Mouse (Mus musculus) midbrain, postnatal 0 days (tissue): Measurements from ENCODE around the gene Polr2l. TPM values are rescaled to one million over a fixed set of nuclear protein-coding genes. Genes with fewer than 3 reads are reported as not detected.
"Not testable (repeated sequence)": the region's sequence is repeated elsewhere in the genome, so short reads cannot be mapped to it uniquely, and the experiment has no call there.

Experiments
- ATAC-seq: fragments of 200-750 bp; cut with Nextera tagmentation; 2 replicates; pipeline ENCODE4 v1.8.0; 2017; ENCODE audit warnings: moderate number of reproducible peaks, mild to moderate bottlenecking, moderate TSS enrichment, moderate library complexity; ENCODE audit not compliant: low FRiP score
- DNase-seq: peaks from one replicate; pipeline ENCODE4 v3.0.0-alpha.2; 2015; ENCODE audit warnings: low spot score
- H3K27ac ChIP-seq: fragments of 300-500 bp; sonication (generic); 2 replicates; pipeline ENCODE4 v1.5.1; 2014; ENCODE audit warnings: low read depth, mild to moderate bottlenecking, low read length, mixed read lengths
- H3K27me3 ChIP-seq: fragments of 300-500 bp; sonication (generic); 2 replicates; pipeline ENCODE4 v1.6.1; 2014; ENCODE audit warnings: low read length, control low read depth, mixed read lengths; ENCODE audit not compliant: insufficient read depth
- H3K36me3 ChIP-seq: fragments of 300-500 bp; sonication (generic); 2 replicates; pipeline ENCODE4 v1.6.1; 2014; ENCODE audit warnings: low read length, control low read depth, mixed read lengths; ENCODE audit not compliant: insufficient read depth
- H3K4me1 ChIP-seq: fragments of 300-500 bp; sonication (generic); 2 replicates; pipeline ENCODE4 v1.6.1; 2014; ENCODE audit warnings: mild to moderate bottlenecking, control low read depth, antibody characterized with exemption, low read length, mixed read lengths; ENCODE audit not compliant: insufficient read depth
- H3K4me2 ChIP-seq: fragments of 300-500 bp; sonication (generic); 2 replicates; pipeline ENCODE4 v1.6.1; 2014; ENCODE audit warnings: low read depth, mild to moderate bottlenecking, low read length, mixed read lengths; ENCODE audit not compliant: poor library complexity, severe bottlenecking
- H3K4me3 ChIP-seq: fragments of 300-500 bp; sonication (generic); 2 replicates; pipeline ENCODE4 v1.5.1; 2014; ENCODE audit warnings: low read depth, mild to moderate bottlenecking, low read length, moderate library complexity
- H3K9ac ChIP-seq: fragments of 300-500 bp; sonication (generic); replicated peaks from 2 replicates; pipeline ENCODE4 v1.6.1; 2014; ENCODE audit warnings: mild to moderate bottlenecking, low read length, moderate library complexity, mixed read lengths; ENCODE audit not compliant: poor library complexity, severe bottlenecking
- H3K9me3 ChIP-seq: fragments of 300-500 bp; sonication (generic); 2 replicates; pipeline ENCODE4 v1.6.1; 2016; ENCODE audit warnings: low read length, control low read depth
- CTCF ChIP-seq: IDR thresholded peaks from 2 replicates; pipeline ENCODE4 v1.5.1; 2016; ENCODE audit warnings: antibody characterized with exemption, mild to moderate bottlenecking
- WGBS: fragments of 180-500 bp; shearing (Covaris S2); extraction: QIAGEN DNeasy Blood & Tissue Kit; methylation state at CpG from one replicate; pipeline ENCODE4 v1.1.7; 2014; 5-methylcytosine and 5-hydroxymethylcytosine counted together
- polyA plus RNA-seq: library from polyadenylated mRNA; unstranded; fragments of >200 nt; fragmentation: Nextera tagmentation; extraction: Ambion mirVana; gene quantifications from 2 replicates; pipeline ENCODE4 v1.2.1, GENCODE M21; 2015
- total RNA-seq: library from RNA; depleted of rRNA; stranded (reverse); fragments of >200 nt; gene quantifications from 2 replicates; pipeline ENCODE4 v1.2.3, GENCODE M21; 2014

The Polr2l gene
- total and polyA plus RNA-seq, 2 experiments from 2014 or later = 28.9 to 78.5 TPM

- peak overlapping the region; percentile 89 for H3K4me2 ChIP-seq
- peaks cover 37% of the 10 kb centered on the region for H3K36me3 ChIP-seq
- WGBS = under 1% methylated on average over 23 of the region's 23 CpGs
- H3K9me3 ChIP-seq = no peaks in the 10 kb centered on the region
- peaks cover 3% of the 10 kb centered on the region; the same call in 1 of the 2 replicates for H3K27me3 ChIP-seq
- TF ChIP-seq CTCF = no peak
- peaks cover 5% of the 10 kb centered on the region; the same call in 1 of the 2 replicates for H3K4me1 ChIP-seq
- H3K4me3 ChIP-seq = peak overlapping the region; percentile 74
- DNase-seq = peak; percentile 68
- H3K9ac ChIP-seq = peak overlapping the region; percentile 74
- ATAC-seq = peak; percentile 25
- peak overlapping the region; percentile 76 for H3K27ac ChIP-seq
These were observed 19.2 kb downstream of the Polr2l start for GRCm38 (mm10) chr7:141455610-141456314.

GRCm38 (mm10) chr7:141454967-141455551, 19.9 kb downstream of the Polr2l start, which contains the start of gene Pnpla2:
Gene Pnpla2, plus strand, starts transcription at chr7:141455198.
- peak; percentile 81 for ATAC-seq
- peak within 1 kb of the TSS; percentile 74 for H3K9ac ChIP-seq
- H3K4me1 ChIP-seq = peaks cover 5% of the 10 kb centered on the region; the same call in 1 of the 2 replicates
- no peaks in the 10 kb centered on the region for H3K9me3 ChIP-seq
- peak within 1 kb of the TSS; percentile 76 for H3K27ac ChIP-seq
- peaks cover 35% of the 10 kb centered on the region for H3K36me3 ChIP-seq
- peak; percentile 45; the same call in 1 of the 2 replicates for TF ChIP-seq CTCF
- H3K4me3 ChIP-seq = peak within 1 kb of the TSS; percentile 74
- under 1% methylated on average over 42 of the region's 45 CpGs for WGBS
- H3K4me2 ChIP-seq = peak within 1 kb of the TSS; percentile 89
- no peaks in the 10 kb centered on the region for H3K27me3 ChIP-seq
- peak; percentile 91 for DNase-seq

DNA sequence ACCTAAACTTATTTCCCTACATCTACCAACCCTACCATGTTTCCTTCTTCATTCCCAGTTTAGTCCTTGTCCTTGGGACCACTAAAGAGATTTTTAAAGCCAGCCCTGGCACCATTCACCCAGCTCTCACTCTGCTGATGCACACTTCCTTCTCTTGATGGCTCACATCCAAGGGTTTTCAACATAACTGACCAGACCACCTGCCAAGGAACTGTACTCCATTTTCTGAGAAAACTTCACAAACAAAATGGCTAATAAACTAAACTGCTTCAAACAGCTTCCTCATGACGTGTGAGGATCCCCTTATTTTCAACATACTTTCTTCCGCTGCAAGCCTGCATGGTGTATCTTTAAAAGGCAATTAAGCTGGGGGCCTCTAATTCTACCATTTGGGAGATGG, 21.3 kb downstream of the Polr2l start:
- DNase-seq (no peak), ATAC-seq (no peak)
- 75% methylated on average over 2 of the region's 2 CpGs for WGBS
- Histone ChIP-seq H3K4me1 (peaks cover 5% of the 10 kb centered on the region; the same call in 1 of the 2 replicates), H3K9ac (no peak overlapping the region), H3K9me3 (no peaks in the 10 kb centered on the region), H3K36me3 (peaks cover 23% of the 10 kb centered on the region), H3K4me3 (no peak overlapping the region), H3K27me3 (no peaks in the 10 kb centered on the region), H3K27ac (no peak overlapping the region), H3K4me2 (no peak overlapping the region)
- no peak for TF ChIP-seq CTCF

GRCm38 (mm10) chr7:141451928-141452327, 23.0 kb downstream of the Polr2l start:
- Histone ChIP-seq H3K9me3 (no peaks in the 10 kb centered on the region), H3K27ac (no peak overlapping the region), H3K36me3 (peaks cover 14% of the 10 kb centered on the region), H3K27me3 (no peaks in the 10 kb centered on the region), H3K9ac (no peak overlapping the region), H3K4me3 (no peak overlapping the region), H3K4me2 (no peak overlapping the region), H3K4me1 (peaks cover 5% of the 10 kb centered on the region)
- no peak for DNase-seq
- TF ChIP-seq CTCF = no peak
- ATAC-seq = no peak

GRCm38 (mm10) chr7:141447110-141447991, 27.6 kb downstream of the Polr2l start, which contains the start of gene Rplp2:
Gene Rplp2, plus strand, starts transcription at chr7:141447370.
- Histone ChIP-seq H3K4me3 (peak within 1 kb of the TSS; percentile 54), H3K4me1 (no peaks in the 10 kb centered on the region; the same call in 1 of the 2 replicates), H3K27ac (peak within 1 kb of the TSS; percentile 93), H3K27me3 (no peaks in the 10 kb centered on the region), H3K36me3 (peaks cover 14% of the 10 kb centered on the region), H3K4me2 (peak within 1 kb of the TSS; percentile 64), H3K9ac (peak within 1 kb of the TSS; percentile 89), H3K9me3 (no peaks in the 10 kb centered on the region)
- peak; percentile 29; the same call in 1 of the 2 replicates for TF ChIP-seq CTCF
- DNase-seq = peak; percentile 98
- ATAC-seq = peak; percentile 91
- WGBS = under 1% methylated on average over 61 of the region's 63 CpGs

GRCm38 (mm10) chr7:141446374-141446773, 28.6 kb downstream of the Polr2l start:
- H3K4me3 ChIP-seq, H3K9ac ChIP-seq, H3K4me1 ChIP-seq, H3K9me3 ChIP-seq, H3K27ac ChIP-seq, DNase-seq, H3K27me3 ChIP-seq, H3K36me3 ChIP-seq, ATAC-seq: not testable (repeated sequence)
- WGBS = 85% methylated on average over 3 of the region's 3 CpGs
- peak overlapping the region; percentile 64 for H3K4me2 ChIP-seq
